Mouse (Mus musculus) gastrocnemius, adult 8-10 months (tissue): Measurements from ENCODE around the gene Ccdc14. TPM values are rescaled to one million over a fixed set of nuclear protein-coding genes. Genes with fewer than 3 reads are reported as not detected.
A peak's percentile ranks its signal among the peaks of the same experiment; 100 is the strongest.
"Not testable (repeated sequence)": the region's sequence is repeated elsewhere in the genome, so short reads cannot be mapped to it uniquely, and the experiment has no call there.

ENCODE experiments used
- DNase-seq, 2 experiments: peaks; one replicate each; pipeline ENCODE4 v3.0.0; 2022; ENCODE audit warnings: low spot score in 2 of 2
- total RNA-seq, 4 experiments: library from RNA; stranded (reverse); gene quantifications; 2 replicates each; pipeline ENCODE4 v1.2.4; 2022

The Ccdc14 gene
- total RNA-seq, 4 experiments from 2014 or later = 1.5 to 2.4 (median 2.2) TPM

- DNase-seq = peak; percentile 6 to 13
These were observed 16.1 kb downstream of the Ccdc14 start for GRCm38 (mm10) chr16:34706487-34706946.

- DNase-seq = no peak
These were observed 21.1 kb downstream of the Ccdc14 start for GRCm38 (mm10) chr16:34711481-34711880.

DNA sequence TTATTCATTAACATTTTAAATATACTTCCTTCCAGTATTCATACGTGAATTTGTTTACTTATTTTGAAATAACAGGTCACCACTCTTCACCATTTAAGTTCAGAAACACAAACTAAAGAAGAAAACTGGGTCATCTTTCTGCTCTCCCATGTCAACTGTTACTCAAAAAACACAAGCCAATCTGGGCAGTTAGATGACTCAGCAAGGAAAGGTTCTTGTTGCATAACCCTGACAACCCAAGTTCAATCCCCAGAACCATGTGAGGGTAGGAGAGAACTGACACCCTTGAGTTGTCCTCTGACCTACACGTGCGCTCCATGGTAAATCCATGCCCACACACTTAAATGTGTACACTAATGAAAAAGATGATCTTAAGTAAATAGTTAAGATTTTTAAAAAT is 34.7 kb downstream of the Ccdc14 start:
- DNase-seq = no peak

DNA sequence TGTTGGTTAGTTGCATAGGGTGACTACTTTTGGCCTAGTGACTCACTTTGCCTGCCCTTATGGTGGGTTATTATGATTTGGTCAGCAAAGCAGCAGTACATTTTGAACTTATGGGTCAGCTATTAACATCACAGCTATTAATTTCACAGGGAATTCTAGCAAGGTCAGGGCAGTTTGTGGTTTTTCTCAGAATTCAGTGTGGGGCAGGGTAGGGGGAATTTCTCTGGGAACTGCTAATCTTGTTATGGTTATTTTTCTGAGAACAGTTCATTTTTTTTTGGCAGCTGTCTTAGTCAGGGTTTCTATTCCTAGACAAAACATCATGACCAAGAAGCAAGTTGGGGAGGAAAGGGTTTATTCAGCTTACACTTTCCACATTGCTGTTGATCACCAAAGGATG is 38.2 kb downstream of the Ccdc14 start:
- not testable (repeated sequence) for DNase-seq

DNA sequence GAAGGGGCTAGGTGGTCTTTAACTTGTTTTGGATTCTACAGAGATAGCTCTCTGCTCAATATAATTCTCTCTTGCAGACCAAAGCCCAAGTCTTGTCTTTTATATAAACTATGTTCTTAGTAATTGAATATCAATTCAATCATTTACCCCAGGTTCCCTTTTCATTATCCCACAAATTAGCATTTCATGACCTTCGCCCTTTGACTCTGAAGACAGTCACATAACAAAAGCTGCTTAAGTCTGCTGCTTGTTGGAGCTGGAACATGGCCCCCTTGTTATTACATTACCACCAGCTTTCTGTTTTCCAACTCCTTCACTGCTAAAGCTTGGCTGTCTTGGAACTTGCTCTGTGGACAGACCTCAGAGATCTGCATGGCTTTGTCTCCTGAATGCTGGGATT is 39.0 kb downstream of the Ccdc14 start:
- no peak for DNase-seq

DNA sequence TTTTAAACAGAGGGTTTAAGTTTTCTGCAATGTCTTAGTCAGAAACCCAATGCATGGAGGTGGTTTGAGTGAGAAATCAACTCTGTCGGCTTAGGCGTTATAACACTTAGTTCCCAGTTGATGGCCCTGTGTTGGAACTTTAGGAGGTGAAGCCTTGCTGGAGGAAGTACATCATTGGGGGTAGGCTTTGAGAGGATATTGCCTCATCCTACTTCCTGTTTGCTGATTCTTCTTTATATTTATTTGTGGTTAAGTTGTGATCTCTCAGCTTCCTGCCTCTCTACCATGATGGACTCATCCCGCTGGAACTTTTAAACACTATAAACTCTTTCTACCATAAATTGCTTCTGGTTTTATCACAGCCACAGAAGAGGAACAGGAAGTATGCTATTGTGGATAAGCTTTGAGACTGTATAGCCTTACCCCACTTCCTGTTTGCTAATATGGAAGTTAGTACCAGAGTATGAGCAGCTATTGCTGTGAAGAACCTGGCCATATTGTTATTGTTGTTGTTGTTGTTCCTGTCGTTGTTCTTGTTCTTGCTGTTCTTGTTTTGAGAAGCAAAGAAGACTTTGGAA is 48.3 kb downstream of the Ccdc14 start:
- DNase-seq = no peak

DNA sequence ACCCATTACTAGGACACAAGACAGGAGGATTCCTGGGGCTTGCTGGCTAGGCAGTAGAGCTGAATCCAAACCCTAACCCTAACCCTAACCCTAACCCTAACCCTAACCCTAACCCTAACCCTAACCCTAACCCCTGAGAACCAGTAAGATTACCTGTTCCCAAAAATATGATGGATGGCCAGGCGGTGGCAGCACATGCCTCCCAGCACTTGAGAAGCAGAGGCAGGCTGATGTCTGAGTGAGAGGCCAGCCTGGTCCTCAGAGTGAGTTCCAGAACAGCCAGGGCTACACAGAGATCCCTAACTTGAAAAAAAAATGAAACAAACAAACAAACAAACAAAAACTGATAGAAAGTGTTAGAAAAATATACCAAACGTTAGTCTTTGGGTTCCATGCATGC is 52.5 kb downstream of the Ccdc14 start:
- no peak for DNase-seq

- DNase-seq = peak; percentile 52 to 71
These were observed 54.7 kb downstream of the Ccdc14 start, which contains the start of gene Mylk for GRCm38 (mm10) chr16:34745065-34745585. TSS of gene Mylk (plus strand) at chr16:34745210.

DNA sequence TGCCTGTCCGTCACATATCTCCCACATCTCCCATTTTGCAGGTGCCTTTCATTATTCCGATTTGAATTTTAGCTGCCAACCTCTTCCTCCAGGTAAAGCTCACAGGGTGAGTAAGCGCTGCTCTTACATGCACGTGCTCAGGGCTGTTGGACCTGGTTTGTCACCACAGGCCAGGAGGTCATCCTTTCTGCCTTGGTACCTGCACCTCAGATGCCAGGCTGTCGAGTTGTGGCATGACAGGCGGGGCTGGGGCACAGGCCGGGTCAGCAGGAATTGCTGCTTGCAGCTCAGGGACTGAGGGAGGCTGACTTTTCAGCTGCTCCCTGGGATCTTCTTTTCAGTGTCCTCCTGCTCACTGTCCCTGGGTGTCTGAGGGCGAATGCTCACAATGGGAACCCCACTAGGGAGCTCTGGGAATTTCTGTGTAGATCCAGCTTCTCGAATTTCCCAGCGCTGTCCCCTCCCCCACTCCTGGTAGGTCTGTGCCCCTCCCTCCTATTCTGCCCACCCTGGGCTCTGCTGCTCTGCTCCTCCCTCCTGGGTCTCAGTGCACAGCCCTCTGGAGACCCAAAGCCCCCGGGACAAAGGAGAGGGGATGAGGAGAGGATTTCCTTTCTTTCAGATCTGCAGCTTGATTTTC is 57.8 kb downstream of the Ccdc14 start:
- no peak for DNase-seq

GRCm38 (mm10) chr16:34749536-34749935 is 59.1 kb downstream of the Ccdc14 start:
- no peak for DNase-seq

DNA sequence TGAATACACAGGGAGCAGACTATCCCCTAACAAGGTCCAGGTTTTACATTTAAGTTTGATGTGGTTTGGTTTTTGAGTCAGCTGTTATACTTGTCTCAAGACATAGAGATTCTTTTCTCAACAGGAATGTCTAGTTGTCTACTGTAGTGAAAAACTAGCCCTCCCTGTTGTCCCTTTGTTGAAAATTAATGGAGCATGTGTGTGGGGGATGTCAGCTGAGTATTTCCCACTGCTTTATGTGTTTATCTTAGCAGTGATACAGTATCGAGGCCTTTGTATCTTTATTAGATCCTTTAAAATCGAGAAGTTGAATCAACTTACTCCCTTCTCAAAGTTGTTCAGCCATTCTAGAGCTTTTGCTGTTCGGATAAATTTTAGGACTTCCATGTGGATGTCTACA is 61.6 kb downstream of the Ccdc14 start:
- DNase-seq = no peak

GRCm38 (mm10) chr16:34752977-34753376 is 62.6 kb downstream of the Ccdc14 start:
- DNase-seq = no peak

GRCm38 (mm10) chr16:34756991-34757390 is 66.6 kb downstream of the Ccdc14 start:
- no peak for DNase-seq

DNA sequence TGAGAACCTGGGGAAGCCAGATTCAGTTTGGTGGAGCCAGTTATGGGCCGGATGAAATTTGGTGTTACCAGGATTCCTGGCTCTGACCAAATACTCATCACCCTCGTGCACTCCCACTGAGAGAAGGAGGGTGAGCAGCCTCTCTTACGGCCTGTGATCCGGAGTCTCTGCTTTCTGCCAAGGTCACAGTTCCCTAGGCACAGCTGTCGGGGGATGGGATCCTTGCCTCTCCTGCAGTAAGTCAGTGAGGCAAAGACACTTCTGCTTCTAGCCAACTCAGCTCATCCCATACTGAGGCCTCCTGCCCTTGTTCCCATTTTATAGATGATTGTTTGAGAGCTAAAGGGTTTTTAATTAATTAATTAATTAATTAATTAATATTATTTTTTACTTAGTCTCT is 67.8 kb downstream of the Ccdc14 start:
- DNase-seq = no peak

- DNase-seq = no peak
These were observed 73.7 kb downstream of the Ccdc14 start for GRCm38 (mm10) chr16:34763959-34764591.

GRCm38 (mm10) chr16:34765666-34766065 is 75.2 kb downstream of the Ccdc14 start:
- no peak for DNase-seq

DNA sequence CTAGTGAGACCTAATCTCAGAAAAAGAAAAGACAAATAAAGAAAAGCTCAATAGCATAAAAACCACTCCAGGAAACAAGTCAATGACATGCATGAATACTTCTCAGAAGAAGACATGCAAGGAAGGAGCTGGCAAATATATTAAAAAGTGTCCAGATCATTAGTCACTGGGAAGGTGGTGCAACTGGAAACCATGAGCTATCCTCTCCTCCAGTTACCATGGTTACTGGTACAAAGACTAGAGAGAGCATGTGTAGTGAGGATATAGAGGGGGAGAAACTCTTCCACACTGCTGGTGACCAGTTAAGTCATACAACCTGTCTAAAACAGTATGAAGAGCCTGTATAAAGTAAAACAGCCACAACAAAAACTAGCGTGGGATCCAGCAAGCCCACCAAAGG is 75.8 kb downstream of the Ccdc14 start:
- DNase-seq = no peak

DNA sequence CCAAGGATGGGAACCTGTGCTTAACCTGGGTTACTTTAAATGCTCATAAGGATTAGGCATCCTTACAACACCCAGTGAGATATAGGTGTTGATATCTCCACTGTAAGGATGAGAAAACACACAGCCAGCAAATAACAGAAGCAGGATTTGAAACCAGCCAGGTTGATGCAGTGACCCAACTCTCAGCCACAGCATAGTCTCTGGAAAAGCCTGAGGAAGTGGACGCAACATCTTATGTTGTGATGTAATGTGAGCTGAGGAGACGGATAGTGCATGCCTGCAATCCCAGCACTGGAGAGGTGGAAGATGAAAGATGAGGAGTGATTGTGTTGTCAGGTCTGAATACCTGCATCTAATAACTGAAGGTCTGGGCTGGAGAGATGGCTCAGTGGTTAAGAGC is 77.0 kb downstream of the Ccdc14 start:
- no peak for DNase-seq

DNA sequence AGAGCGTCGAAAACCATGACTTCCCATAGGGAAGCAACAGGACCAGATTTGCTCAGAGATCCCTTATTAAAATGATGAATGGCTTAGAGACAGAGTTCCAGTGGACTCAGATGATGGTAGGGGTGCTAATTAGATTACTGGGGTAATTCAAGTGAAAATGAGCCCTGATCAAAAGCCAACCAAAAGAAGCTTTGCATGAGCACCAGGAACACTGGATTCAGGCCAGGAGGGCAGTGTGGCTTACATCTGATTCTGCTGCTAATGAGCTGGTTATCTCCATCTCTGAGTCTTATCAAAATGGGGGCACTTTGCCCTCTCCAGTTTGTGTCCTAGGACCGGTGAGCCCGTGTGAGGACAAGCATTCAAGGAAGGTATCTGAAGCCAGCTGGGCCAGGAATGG is 78.0 kb downstream of the Ccdc14 start:
- DNase-seq = no peak

GRCm38 (mm10) chr16:34770127-34770526 is 79.7 kb downstream of the Ccdc14 start:
- no peak for DNase-seq

- DNase-seq = no peak
These were observed 82.1 kb downstream of the Ccdc14 start for GRCm38 (mm10) chr16:34772445-34773032.
